Mouse (Mus musculus): ENCODE measurements around the gene Slc1a3.

GRCm38 (mm10) chr15:8675616-8676015 lies 34.9 kb downstream of the Slc1a3 start:
- TF ChIP-seq CTCF (IDR thresholded peaks at IDR 0.05; ENCODE audit: low read depth) (no peak), EP300 (IDR thresholded peaks at IDR 0.05; ENCODE audit: low read depth) (no peak)

Data from liver, embryonic 14.5 days (tissue).